Mouse (Mus musculus) urinary bladder, postnatal 14 days (tissue): ENCODE measurements at regions not wholly inside any gene's neighbourhood (a gene's known extent, or its start where the extent isn't known, plus 50 kb on each side); places are given as distances from the start of the nearest gene placed in this dataset.

Experiments used
- DNase-seq: peaks from one replicate; pipeline ENCODE4 v3.0.0; 2021; ENCODE audit warnings: low spot score

DNA sequence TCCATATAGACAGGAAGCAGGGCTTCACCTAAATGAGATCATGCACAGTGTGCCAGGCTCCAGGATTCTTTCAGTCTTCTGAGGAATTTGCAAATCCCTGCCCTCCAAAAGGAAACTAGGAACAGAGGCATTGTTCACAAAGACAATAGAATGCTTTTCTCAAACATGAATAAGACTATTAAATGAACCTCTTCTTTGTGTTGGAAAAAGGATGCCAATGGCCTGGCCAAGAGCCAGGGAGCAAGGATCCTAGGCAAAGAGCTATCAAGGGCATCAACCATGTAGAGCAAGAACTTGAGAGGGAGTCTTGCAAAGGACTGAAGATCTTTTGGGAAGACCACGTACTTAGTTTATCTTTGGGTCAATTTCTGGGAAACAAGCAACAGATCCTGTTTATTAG, 415.4 kb downstream of the Mtx2 start:
- no peak for DNase-seq

DNA sequence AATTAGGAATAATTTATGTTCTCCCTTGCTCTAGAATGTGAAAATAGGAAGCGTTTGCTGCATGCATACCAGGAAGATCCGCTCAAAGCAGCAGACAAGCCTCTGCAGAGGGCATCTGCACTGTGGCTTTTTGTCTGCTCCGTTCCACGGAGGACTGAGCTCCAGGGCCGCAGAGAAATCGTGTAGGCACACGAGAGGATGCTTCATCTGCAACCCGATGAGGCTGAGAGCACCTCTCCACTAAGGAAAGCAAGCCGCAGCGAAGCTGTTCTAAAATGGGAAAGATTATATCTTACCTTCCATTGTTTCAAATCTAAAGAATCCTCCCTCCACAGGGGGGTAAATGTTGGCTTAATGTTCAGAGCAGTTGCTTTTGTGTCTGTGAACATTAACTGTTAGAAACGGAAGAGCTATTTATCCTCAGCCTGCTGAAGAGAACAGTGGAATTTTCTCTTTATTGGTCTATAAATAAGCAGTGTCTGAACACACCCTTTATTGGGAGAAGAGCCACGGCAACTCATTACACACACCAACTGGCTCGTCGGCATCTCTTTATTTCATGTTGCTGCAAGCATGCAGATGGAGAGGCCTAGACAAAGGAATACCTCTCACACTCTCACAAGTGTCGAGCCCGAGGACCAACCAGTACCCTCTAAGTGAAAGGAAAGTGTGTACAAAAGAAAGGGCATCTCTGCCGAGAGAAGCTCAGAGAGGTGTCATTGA, 414.6 kb upstream of the Hnrnpa3 start:
- no peak for DNase-seq

DNA sequence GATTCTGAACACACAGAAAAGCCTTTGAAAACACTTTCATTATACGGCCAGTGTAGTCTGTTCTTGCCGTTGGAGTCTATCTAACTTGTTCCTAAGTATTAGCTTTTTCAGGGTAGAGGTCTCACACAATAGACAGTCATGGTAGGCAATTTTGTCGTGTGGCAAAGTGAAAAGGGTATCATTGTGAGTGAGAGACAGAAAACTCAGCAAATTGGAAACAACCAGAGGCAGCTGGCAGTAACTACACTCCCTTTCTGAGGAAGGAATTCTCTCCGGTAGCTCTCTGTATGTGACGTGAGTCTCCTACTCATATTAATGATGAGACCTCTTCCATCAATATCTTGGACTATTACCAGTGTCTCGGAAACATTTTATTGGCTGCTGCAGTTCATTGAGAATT, 413.8 kb upstream of the Hnrnpa3 start:
- no peak for DNase-seq

DNA sequence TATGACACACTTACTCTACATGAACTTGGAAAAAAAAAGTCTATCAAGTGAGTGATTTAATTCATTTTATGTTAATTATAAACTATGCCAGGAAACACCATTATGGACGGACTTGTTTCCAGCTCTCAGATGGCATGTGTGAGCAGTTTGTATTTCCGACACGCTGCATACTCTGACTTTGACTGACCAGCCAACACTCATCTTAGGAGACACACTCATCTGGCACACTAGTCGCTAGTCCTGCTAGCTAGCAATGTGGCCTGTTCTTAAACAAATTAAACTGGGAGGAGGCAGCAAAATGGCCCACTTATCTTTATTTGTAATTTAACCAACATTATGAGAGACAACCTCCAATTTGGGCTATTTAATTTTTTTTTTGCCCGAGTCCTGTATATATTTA, 413.4 kb upstream of the Hnrnpa3 start:
- no peak for DNase-seq

DNA sequence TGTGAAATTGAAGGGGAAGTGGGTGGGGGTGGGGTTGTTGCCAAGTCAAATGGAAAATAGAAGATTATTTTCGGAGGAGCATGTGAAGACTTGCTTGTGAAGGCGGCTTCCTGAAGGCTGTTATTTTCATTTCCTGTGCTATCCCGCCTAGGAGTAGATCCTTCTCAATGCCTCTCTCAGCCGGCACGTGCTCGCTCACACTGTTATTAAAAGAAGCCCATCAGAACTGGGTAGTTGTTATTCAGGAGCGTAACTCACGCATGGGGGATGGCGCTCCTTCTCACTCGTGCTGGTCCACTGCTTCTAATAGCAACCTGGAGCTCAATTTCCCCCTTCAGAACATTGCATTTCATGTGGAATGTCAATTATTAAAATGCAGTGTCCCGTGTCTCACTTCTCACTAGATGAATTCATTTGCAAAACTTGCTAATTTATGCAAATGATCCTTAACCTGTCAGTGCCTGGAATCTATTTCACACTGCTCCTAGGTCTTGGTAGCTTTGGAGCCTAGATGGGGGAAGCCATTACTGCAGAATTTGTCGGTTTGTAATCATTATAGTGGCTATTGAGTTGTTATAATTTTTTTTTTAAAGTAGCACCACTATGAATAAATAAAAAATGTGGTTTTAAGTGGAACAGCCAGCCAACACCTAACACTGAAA, 412.8 kb upstream of the Hnrnpa3 start:
- DNase-seq: no peak

- no peak for DNase-seq
Measured at GRCm38 (mm10) chr2:75248251-75248650, 410.8 kb upstream of the Hnrnpa3 start.

DNA sequence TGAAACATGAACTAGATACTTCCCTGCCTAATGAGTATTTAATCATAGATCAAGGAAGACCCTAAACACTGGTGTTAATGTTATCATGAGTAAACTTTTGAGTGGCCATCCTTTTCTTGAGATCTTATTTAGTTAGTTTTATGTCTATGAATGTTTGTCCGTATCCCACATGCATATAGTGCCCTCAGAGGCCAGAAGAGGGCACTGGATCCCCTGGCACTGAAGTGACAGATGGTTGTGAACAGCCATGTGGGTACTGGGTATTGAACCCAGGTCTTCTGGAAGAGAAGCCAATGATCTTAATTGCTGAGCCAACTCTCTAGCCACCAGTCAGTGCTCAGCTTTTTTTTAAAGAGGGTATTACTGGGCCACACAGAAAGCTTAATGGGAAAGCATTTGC, 408.6 kb upstream of the Hnrnpa3 start:
- no peak for DNase-seq

DNA sequence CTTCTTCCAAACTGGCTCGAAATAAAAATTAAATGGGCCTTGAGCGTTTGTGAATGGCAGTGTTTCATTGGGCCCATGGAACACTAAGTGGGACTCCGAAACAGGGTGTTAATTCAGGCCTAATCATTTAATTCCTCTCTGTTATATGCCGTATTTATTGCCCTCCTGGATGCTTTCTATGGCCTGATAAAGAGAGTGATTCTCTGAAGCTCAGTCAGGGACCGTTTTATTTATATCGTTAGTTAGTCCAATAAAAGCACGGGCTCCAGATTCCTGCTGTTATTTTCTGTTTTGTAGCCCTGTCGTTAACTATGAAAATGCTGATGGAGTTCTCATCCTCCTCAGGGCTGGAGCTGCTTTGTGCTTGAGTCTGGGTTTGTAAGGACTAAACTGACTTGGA, 406.2 kb upstream of the Hnrnpa3 start:
- no peak for DNase-seq

GRCm38 (mm10) chr2:75265218-75265617, 393.8 kb upstream of the Hnrnpa3 start:
- no peak for DNase-seq

- no peak for DNase-seq
Measured at GRCm38 (mm10) chr2:75265739-75266699, 393.0 kb upstream of the Hnrnpa3 start.

DNA sequence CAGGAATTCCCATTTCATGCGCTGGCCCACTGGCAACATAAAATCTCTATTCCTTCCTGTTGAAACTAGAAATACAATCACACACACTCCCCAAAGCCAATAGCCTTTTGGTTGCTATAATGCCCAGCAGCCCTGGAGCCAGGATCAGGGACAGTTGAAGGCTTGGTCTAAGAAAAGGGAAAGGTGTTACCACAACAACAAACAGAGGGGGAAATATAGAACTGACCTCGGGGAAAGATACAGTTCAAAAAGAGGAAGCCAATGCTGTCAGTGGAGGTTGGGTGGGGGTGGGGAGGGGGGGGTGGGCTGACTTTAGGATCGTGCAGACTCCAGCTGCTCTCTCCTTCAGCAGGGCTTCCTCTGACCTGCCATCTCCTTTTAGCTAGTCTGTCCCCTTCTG, 391.1 kb upstream of the Hnrnpa3 start:
- no peak for DNase-seq

GRCm38 (mm10) chr2:75269446-75269845, 389.6 kb upstream of the Hnrnpa3 start:
- DNase-seq: no peak

- DNase-seq: no peak
Measured at GRCm38 (mm10) chr2:75270115-75270514, 388.9 kb upstream of the Hnrnpa3 start.

GRCm38 (mm10) chr2:75287900-75288299, 371.2 kb upstream of the Hnrnpa3 start:
- DNase-seq: no peak

- DNase-seq: no peak
Measured at GRCm38 (mm10) chr2:75291674-75292073, 367.4 kb upstream of the Hnrnpa3 start.

- no peak for DNase-seq
Measured at GRCm38 (mm10) chr2:75306821-75307220, 352.2 kb upstream of the Hnrnpa3 start.

DNA sequence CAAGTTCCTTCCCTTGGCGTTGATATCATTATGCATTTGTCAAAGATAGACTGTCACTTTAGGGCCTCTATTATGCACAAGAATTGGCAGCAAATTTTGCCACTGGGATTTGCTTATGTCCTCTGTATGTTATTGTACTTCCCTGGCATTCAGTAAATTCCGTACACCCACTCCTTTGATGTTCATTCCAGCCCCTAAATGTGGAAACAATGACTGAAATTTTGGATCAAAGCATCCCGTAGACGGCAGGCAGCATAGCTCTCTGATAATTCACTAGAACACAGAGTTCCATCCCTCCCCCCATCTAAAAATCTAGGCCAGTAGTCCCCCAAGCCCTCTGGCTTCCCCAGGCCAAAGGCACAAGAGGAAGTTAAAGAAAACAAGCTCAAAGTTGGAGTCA, 347.9 kb upstream of the Hnrnpa3 start:
- DNase-seq: no peak

GRCm38 (mm10) chr2:75312246-75312645, 346.8 kb upstream of the Hnrnpa3 start:
- peak; percentile 24 for DNase-seq

- DNase-seq: no peak
Measured at GRCm38 (mm10) chr2:75315341-75315740, 343.7 kb upstream of the Hnrnpa3 start.

GRCm38 (mm10) chr2:75318190-75318589, 340.9 kb upstream of the Hnrnpa3 start:
- DNase-seq: no peak

GRCm38 (mm10) chr2:75324146-75324749, 334.8 kb upstream of the Hnrnpa3 start:
- DNase-seq: no peak

- no peak for DNase-seq
Measured at GRCm38 (mm10) chr2:75329598-75329997, 329.5 kb upstream of the Hnrnpa3 start.
